Mouse (Mus musculus) thymus, postnatal 10 days (tissue): ENCODE results near the gene Plpp4.

Experiments used
- DNase-seq, 2 experiments: peaks; one replicate each; pipeline ENCODE4 v3.0.0; 2021; ENCODE audit warnings: low spot score in 2 of 2

Plpp4 gene

GRCm38 (mm10) chr7:129301622-129302021 lies 44.8 kb downstream of the Plpp4 start:
- no peak for DNase-seq

DNA sequence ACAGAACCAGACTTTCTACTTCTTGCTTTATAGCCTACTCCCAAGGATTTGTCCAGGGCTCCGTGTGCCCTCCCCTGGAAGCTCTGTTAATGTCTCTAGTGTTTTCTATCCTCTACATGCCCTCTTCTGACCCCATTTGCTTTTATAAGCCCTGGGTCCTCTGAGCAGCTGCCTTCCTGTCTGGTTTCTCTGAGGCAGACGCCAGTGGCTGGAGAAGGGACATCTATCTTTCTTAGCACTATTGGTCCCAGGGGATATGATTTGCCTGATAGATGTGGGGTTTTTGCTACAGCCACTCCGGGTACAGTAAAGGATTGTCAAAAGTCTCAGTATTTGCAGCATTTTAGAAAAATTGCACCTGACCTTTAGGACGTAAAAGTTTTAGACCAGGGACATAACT lies 46.5 kb downstream of the Plpp4 start:
- no peak for DNase-seq

GRCm38 (mm10) chr7:129307042-129307825 lies 50.4 kb downstream of the Plpp4 start:
- DNase-seq: no peak

GRCm38 (mm10) chr7:129308661-129309060 lies 51.8 kb downstream of the Plpp4 start:
- DNase-seq: no peak

- DNase-seq: no peak
Measured at GRCm38 (mm10) chr7:129312521-129312920, 55.7 kb downstream of the Plpp4 start.

- no peak for DNase-seq
Measured at GRCm38 (mm10) chr7:129313969-129314368, 57.1 kb downstream of the Plpp4 start.

DNA sequence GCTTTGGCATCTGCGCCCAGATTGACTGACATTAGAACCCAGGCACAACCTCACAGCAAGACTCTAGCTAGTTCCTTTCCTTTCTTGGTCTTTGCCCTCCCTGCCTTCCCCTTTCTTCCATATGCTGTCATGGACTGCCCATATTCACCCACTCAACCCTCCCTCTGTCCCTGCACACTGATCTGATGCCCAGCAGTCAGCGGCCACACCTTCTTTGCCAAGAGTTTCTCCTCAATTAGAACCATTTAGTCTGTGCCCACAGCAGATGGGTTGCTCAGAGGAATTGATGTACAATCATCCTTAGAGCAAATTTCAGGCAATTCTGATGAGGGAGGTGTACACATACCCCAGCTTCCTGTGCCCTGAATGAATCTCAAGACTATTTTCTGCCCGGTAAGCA lies 83.3 kb downstream of the Plpp4 start:
- no peak for DNase-seq

GRCm38 (mm10) chr7:129355561-129355960 lies 98.7 kb downstream of the Plpp4 start:
- DNase-seq: no peak

DNA sequence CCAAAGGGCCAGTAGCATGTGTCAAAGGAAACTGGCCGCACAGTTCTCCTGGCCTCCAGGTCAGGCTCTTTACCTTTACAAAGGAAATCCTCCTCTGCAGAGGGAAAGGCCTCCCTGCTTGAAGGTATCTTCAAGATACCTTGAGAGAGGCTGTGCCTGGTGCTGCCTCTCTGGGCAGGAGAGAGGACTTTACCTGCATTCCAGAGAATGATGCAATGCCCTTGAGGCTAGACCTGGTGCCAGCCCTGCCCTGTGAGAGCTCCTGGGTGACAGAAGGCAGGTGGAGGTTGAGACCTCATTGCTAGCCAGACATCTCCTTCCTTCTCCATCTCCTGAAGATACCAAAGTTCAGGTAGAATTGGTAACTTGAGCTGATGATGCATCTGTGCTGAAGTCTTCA lies 118.5 kb downstream of the Plpp4 start:
- no peak for DNase-seq

DNA sequence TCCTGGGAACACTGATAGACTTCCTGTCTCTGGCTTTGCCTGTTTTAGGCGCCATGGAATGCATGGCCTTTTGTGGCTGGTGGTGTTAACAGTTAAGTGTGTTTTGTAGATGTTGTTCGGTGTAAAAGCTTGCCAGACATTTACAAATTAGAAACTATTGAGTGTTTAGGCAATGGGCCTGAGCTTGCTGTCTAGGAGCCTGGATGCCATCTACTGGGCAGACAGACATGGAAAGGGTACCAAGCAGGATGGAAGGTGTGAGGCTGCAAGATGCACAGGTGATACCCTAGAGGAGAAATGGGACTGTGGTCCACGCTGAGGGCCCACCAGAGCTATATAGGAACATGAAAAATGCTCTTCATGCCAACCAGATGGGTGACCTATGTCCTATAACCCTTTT lies 128.3 kb downstream of the Plpp4 start:
- no peak for DNase-seq

- no peak for DNase-seq
Measured at GRCm38 (mm10) chr7:129392835-129393489, 136.1 kb downstream of the Plpp4 start.

- DNase-seq: no peak
Measured at GRCm38 (mm10) chr7:129396561-129396960, 139.7 kb downstream of the Plpp4 start.

GRCm38 (mm10) chr7:129399071-129399470 lies 142.2 kb downstream of the Plpp4 start:
- DNase-seq: no peak

DNA sequence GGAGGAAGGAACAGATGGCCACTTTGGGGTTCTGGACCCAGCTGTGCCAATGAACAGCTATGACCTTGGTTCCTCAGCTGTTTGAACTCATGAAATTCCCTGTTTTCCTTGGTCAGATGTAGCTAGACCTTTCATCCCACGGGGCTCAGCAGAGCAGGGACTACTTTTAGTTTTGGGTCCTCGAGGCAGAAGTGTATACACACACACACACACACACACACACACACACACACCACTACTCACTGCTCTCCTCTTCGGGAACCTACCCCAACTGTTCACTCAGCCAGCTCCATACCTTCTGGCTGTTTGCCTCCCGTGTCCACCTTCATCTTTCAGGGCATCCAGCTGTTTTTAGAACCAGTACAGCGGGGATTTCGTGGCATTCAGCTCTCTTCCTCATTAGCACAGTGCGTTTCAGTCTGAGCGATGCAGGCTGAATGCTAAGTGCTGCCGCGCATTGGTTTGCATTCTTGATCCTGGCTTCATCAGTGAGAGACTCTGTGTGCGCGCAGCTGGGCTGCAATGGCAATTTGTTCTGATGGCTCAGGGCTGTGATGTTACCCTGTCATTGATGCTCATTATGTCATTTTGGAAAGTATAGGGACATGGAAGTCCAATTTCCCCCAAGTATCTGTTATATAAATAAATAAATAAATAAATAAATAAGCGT lies 146.0 kb downstream of the Plpp4 start:
- DNase-seq: no peak

DNA sequence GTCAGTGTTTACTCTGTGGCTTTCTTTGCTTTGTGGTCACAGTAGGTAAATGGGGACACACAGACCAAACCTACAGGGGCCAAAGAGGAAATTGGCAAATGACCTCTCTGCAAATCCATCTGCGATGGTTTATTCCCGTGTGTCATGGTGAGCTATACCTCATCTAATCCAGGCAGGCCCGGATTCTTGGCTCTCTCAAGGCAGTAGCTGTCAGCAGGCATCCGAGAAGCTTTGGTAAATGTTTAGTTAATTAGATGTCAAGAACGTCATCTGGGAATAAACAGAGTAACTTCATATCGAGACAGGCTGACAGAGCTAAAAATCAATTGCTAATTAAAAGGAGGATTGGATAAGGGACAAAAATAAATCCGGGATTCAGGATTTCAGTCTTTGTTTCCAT lies 149.2 kb downstream of the Plpp4 start:
- no peak for DNase-seq

DNA sequence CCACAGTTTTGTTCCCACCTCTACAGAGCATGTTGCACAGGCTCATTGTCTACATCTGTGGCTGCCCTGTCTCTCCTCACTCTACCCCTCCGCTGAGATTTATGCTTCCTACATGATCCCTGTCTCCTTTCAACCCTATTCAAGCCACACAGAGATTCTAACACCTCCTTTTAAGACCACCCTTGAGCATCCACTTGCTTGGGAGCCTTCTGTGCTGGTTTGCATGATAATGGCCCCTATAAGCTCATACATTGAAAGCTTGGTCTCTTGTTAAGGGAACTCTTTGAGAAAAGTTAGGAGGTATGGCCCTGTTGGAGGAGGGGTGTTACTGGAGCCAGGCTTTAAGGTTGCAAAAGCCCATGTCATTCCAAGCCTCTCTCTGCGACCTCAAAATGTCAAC lies 155.9 kb downstream of the Plpp4 start:
- no peak for DNase-seq

- no peak for DNase-seq
Measured at GRCm38 (mm10) chr7:129415179-129415578, 158.3 kb downstream of the Plpp4 start.

- no peak for DNase-seq
Measured at GRCm38 (mm10) chr7:129421181-129421580, 164.3 kb downstream of the Plpp4 start.

GRCm38 (mm10) chr7:129425554-129425953 lies 168.7 kb downstream of the Plpp4 start:
- DNase-seq: no peak

DNA sequence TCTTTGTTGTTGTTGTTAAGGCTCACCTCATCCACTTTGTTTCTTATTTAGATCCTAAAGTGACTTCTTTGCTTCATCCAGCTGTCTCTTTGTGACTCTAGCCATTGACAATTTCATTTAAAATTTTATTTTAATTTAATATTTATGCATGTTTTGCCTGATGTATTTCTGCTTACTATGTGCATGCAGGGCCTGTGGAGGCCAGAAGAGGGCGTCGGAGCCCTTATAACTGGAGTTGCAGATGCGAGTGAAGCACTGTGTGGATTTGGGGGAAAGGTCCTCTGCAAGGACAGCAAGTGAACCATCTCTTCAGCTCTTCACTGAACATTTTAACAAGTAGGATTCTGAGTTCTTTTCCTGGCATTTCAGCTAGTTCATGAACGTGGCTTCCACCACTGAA lies 172.0 kb downstream of the Plpp4 start:
- DNase-seq: no peak

GRCm38 (mm10) chr7:129429903-129430302 lies 173.1 kb downstream of the Plpp4 start:
- no peak for DNase-seq
